Mouse (Mus musculus) hematopoietic stem cell, adult 5-6 weeks (primary cell): ENCODE data around the gene Ttll9. TPM values are rescaled to one million over a fixed set of nuclear protein-coding genes. Genes with fewer than 3 reads are reported as not detected.

ENCODE experiments used
- ATAC-seq, 2 experiments: fragments of 125-278 bp in 1 of 2; replicated peaks in 1 of 2; 2 replicates each; pipeline ENCODE4 v1.8.0; 2016 to 2017; ENCODE audit warnings: inconsistent platforms in 2 of 2, mild to moderate bottlenecking in 2 of 2, moderate number of reproducible peaks in 2 of 2, low read depth in 1 of 2, moderate TSS enrichment in 1 of 2; ENCODE audit not compliant: low FRiP score in 2 of 2, poor library complexity in 2 of 2, severe bottlenecking in 2 of 2, insufficient read depth in 1 of 2, low TSS enrichment in 1 of 2
- total RNA-seq: library from RNA; stranded (forward); fragments of 172-1452, 232-1000 nt; gene quantifications from 2 replicates; pipeline ENCODE4 v1.2.3, GENCODE M21; 2017

The Ttll9 gene
- not detected in 2 replicates for total RNA-seq

DNA sequence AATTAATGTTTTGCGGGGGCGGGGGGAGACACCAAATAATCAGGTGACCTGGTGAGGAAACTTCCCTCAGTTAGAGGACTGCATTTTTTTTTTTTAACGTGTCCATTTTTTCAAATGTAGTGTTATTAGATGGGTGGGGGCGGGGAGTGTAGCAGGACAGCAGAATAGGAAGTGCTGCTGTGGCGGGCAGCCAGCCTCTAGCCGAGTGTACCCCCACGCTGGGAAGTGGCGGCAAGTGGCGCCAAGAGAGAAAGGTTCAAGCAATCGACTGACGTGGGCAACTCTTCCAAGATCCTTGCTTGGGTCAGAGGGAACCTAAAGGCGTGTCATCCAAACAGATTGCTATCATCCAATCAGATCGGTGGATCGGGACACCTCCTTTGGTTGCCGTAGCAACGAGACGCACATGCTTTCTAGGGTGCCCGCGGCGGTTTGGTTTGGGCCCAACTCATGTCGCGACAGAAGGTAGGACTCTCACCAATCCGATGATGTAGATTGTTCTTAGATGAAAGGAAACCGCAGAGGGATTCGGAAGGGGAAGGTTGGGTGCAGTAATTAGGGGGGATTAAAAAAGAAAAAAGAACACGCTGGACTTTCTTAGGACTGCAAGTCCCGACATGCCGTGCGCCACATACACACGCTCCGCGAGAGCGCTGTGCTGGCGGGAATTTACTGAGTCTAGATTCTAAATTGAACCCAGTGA is at the start of gene Ttll9:
TSS of gene Ttll9 (plus strand) at position 395 of the 703 bp plus-strand sequence.
- peak; percentile 95 to 96 for ATAC-seq

DNA sequence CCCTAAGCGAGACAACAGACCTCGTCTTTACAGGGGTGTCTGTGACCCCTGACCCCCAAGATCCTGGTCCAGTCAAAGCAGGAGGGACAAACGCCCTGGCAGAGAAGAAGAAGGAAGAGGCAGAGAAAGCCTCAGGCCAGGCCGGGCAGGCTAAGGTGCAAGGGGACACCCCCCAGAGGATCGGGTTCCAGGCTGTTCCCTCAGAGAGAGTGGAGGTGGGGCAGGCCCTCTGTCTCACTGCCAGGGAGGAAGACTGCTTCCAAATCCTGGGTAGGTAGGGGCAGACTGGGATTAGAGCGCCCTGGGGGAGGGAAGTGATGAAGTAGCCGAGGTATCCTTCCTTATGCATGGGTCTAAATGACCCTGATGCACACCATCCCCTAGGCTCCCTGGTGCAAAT is 48.8 kb upstream of the Ttll9 start:
- no peak for ATAC-seq

DNA sequence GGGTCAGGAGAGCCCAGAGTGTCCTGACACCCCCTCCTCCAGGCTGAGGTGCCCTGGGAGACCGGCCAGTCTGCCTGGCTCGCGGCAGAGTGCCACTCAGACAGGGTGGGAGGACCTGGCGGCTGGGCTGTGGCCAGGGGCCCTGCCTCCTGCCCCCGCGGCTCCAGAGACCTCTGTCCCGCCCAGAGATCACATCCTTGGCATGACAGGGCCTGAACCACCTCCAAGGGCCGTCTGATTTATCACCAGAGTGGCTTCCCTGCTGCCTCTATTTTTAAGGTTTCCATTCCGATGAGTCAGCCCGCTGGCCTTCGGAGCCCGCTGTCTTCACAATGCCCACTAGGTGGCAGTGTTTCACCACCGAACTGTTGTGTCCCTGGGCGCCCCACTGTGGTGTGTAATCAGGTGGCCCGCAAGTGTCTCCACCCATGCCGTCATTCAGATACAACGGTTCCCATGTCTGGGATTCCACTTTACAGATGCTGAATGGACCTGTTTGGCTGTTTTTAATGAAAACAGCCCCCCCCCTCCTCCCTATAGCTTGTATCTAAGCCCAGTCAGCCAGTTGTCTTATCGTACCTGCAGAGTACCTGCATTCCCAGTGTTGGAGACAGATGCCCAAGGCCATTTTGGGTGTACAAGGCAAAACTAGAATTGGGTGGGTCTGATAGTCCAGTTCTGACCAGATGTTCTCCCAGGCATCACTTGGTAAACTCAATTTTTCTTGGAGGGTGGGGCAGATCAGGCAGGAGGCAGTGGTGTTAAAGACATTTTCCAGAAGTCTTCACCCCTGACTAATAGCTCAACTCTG is 47.8 kb upstream of the Ttll9 start:
- peak; percentile 84 to 89 for ATAC-seq

DNA sequence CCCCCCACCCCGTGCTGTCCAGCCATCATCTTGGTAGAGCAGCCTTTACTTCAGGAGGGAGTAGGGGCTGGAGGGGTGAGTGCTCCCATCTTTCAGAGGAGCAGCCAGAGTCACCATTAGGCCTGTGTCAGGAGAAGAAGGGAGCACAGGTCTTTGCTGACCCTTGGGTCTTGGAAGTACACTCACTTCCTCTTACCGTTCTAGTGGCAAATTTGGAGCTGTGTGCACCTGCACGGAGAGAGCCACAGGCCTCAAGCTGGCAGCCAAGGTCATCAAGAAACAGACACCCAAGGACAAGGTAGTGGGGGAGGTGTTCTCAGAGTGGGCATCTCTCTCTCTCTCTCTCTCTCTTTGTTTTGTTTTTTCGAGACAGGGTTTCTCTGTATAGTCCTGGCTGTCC is 46.8 kb upstream of the Ttll9 start:
- ATAC-seq = no peak

DNA sequence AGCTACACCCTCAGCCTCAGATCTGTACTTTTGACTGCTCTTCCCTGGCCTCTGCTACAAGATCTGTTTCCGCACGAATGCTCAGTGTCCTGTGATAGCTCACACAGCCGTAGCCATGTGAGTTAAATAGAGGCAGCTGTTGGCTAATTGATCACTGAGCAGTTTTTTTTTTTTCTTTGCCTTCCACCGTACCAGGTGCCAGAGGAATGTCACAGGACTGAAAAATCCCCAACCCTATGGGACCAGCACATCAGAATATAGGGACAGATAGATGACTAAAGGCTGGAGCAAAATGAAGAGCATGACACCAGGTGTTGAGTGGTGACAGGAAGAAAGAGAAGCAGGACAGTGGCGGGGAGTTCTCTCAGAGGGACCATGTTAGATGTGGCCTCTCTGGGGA is 46.2 kb upstream of the Ttll9 start:
- ATAC-seq = no peak

DNA sequence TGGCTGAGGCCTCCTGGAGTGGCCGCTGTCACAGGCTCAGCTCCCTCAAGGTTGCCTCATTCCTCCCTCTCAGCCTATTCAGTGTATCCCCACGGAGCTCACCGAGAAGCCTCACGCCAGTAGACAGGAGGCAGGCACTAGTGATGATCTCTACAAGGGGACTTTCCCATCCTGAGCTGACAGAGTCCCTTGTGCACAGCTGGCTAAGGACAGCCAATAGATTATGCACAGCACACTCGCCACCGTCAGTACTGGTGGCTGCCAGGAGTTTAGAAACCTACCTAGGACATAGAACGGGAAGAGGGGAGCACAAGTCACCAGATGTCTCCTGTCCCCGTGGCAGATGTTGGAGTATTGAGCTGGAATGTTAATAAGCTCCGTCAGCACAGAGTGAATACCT is 44.6 kb upstream of the Ttll9 start:
- no peak for ATAC-seq

DNA sequence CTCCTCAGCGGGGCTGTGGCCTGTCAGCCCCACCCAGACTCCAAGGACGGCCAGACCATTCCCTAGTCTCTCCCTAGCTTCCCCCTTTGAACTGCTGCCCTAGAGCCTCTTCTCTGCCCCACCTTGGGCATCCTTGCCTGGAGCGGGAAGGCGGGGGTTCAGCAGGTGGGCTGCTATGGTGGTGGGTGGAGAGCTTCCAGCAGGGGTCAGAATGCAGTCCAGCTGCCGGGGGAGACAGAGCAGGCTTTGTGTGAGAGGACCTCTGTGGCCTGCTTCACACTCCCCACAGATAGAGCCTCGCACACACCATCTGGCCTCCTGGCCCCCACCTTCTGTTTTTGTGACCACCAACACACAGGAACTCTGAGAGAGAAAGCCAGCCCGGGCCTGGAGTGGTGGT is 39.9 kb upstream of the Ttll9 start:
- no peak for ATAC-seq

DNA sequence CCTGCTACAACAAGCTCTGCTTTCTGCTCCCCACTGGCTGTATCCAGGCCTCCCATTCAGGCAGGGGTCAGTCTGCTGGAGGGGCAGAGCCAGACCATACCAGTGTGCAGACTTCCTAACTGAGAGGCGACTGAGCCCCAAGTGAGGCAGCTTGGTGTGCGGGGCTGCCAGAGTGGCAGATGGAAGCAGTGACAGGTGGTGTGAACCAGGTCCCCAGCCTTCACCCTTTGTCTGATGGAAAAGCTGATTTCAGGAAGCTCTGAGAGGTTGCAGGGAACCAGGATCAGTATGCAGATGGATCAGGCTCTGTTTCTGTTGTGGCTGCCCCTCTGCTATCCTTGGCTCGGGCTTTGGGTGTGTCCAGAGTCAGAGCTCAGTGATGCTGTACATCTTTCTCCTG is 38.7 kb upstream of the Ttll9 start:
- no peak for ATAC-seq

DNA sequence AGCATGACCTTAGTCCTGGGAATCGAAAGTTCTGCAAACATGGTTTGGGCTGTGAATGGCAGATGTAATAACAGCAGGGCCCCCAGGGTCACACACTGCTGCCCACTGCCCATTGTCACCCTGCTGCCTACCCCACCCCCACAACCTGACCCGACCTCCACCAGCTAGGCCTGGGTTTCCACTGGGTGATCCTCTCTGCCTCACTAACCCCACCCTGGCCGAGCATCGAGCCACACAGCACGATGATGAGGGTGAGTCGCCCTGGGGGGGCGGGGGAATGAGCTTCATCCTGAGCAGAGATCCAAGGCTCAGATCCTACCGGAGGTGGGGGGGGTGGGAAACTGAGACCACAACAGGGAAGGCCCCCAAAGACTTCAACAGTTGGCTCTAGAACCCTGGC is 38.2 kb upstream of the Ttll9 start:
- ATAC-seq = no peak

DNA sequence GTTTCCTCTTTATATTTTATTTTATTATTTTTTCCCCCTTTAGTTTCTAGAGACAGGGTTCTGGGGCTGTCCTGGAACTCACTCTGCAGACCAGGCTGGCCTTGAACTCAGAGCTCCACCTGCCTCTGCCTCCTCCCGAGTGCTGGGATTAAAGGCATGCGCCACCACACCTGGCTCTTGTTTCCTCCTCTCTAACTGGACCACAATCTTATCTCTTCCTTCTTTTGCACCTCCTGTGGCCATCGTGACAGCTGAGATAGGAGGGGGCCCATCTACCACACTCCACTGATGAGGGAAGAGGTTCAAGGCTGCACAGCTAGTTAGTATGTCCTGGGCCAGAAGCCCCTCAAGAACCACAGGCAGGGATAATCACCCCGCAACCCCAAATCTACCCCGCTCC is 37.7 kb upstream of the Ttll9 start:
- ATAC-seq = no peak

DNA sequence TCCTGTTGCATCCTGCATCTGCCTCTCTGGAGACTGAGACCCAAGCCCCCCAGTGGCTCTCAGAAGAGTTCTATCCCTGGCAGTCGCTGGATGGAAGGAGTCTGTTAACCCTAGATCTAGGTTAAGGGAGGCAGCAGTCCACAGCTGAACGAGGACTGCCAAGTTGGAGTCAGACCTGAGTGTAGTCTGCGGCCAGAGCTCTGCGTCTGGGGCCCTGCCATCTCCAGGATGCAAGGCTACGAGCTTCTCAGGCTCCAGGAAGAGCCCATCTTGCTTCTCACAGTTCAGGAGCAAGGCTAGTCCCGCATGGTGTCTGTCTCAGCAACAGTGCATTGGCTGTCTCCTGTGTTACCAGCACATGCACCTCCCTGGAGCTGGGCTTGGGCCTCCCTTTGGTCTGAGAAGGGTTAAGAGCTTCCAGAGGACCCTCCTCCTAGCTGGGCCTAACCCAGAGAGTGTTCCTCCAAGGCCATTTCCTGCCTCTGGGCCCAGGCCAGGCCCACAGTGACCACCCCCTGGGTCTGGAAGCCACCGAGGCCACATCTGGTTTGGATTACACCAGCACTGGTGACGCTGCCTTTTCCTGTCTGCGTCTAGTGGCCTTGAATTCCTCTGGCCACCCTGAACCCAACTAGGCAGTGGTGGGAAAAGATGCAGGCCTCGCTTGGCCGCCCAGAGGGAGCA is 37.0 kb upstream of the Ttll9 start:
- ATAC-seq = peak; percentile 4 to 33; a peak in 1 of 4 replicates

DNA sequence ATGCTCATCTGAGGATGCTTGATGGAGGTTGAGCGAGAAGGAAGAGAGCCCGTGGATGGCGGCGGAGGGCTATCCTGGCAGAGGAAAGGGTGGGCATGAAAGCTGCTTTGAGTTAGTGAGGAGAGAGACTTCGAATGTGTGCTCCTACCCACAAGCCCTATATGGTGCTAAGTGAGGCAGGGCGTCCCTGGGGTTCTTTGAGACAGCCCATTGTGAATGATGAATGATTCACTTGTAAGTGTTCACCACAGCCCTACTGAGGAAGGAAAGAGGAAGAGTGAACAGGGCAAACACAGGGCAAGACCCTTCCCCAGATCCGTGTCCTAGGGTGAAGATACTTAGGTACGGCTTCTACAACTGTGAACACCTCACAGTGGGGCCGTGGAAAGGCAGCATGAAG is 35.4 kb upstream of the Ttll9 start:
- ATAC-seq = no peak

DNA sequence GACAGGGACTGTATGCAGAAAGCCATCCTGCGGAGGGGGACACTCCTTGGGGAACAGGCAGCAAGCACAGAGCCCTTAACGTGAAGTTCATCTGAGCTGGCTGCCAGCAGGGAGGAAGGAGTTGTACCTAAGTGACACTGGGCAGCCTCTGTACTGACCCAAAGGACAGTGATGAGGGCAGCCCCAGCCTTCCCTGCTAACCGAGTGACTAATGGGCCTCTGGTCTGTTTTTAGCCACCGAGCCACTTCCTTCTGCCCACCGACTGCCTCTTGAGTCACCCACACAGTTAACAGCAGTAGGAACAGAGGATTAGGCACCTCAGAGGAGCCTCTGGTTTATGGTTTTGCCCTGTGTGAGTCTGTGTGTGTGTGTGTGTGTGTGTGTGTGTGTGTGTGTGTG is 34.9 kb upstream of the Ttll9 start:
- ATAC-seq = no peak

DNA sequence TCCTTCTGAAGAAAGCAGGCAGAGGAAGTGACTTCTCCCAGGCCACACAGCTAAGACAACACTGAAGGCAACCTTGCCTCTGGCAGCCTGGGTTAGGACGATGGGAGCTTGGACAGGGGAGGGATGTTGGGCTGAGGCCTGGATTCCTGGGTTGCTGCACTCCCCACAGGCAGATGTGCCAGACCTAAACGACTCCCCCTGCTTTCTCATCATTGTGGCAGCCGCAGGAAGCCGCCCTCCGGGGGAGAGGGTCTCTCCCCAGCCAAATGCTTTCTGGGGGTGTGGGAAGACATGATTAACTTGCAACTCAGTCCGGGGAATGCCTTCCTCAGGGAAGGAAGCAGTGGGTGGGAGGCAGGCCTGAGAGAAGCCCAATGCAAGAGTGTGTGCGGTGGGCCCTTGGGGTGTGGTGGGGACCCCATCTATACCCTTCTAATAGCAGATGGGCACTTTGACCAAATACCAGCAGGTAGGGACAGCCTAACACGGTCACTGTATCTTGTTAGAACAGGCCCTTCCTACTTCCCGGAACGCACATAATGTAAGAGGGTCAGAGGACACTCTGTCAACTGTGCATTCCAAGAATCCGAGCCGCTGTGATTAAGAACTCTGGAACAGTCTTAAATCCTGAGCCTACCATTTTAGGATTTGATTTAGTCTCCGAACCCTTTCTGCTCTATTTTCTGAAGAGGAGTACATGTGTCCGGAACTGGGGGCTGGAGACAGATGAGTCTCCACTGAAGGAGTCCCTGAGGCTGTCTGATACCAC is 33.9 kb upstream of the Ttll9 start:
- no peak for ATAC-seq

DNA sequence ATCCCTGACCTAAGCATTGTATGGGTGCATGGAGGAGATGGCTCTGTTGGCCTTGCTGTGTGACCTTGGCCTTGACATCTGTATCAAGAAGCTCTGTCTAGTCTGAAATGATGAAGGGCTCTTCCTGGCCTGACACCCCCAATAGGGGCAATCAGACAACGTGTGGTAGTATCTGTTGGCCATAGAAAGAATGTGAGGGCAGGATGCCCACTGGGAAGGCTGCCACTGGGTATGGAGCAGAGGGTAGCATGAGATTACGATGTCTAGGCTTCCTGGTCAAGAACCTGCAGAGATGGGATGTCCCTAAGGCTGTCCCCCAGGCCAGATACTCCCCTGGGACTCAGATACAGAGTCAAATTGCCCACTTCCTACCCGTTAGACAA is 33.3 kb upstream of the Ttll9 start:
- no peak for ATAC-seq

DNA sequence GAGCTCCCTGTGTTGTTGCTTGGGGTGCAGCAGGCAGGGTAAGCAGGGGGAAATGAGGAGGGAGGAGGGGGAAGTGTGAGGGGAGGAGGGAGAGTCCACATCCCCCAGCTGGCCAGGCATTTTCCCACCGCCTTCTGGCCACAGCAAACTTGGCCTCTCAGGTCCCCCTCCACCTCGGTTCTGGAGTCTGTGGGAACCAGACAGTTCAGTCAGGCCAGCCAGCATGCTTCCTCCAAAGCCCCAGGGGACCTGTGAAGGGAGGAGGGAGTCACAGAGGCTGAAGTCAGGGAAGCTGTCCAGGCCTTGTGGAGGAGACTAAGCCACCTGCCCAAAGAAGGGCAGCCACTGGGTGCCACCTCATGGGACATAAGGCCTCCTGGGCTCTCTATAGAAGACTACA is 32.0 kb upstream of the Ttll9 start:
- ATAC-seq = no peak

DNA sequence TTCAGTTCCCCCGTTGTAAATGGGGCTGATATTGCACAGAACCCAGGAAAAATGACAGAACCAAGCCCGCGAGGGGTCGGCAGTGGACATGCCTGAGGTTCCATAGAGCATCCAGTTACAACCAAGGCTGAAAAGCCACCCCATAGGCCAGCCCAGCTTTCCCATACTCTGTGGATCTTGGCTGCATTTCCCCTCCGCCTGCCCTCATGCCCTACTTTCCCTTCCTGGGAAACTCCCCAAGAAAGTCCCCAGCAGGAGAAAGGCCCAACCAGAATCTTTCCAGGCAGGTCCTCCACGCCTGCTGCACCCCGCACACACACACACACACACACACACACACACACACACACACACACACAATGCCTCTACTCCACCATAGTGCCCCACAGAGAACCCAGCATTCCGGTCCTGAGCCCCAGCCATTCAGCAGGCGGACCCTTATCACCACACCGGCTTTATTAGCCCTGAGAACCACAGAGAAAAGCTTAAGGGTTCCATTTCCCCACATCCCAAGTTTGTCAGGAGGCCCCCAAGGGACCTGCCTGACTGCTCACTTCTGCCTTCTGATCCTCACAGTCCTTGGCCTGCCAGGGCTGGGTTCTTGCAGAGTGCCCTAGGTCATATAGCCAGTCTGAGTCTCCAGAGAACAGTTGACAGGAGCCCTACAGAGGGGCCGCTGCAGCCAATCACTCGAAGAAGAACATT is 30.7 kb upstream of the Ttll9 start:
- no peak for ATAC-seq
